Mouse (Mus musculus): ENCODE measurements around the gene Tia1. TPM values are rescaled to one million over a fixed set of nuclear protein-coding genes. Genes with fewer than 3 reads are reported as not detected.

Tia1 gene
- polyA plus RNA-seq, 1 experiment from 2014 or later: 326 TPM

GRCm38 (mm10) chr6:86474646-86475181, 70.7 kb downstream of the Tia1 start:
- peaks cover 36% of the 10 kb centered on the region for H3K4me1 ChIP-seq (replicated peaks)
- H3K9me3 ChIP-seq: no peaks in the 10 kb centered on the region
- no peak overlapping the region for H3K27ac ChIP-seq (replicated peaks)
- no peak overlapping the region for H3K4me2 ChIP-seq
- H3K36me3 ChIP-seq: peaks cover 9% of the 10 kb centered on the region
- no peak overlapping the region for H3K9ac ChIP-seq
- ATAC-seq (ENCODE audit: low read depth): no peak
- no peak overlapping the region for H3K4me3 ChIP-seq
- H3K27me3 ChIP-seq: no peaks in the 10 kb centered on the region

- H3K9me3 ChIP-seq: no peaks in the 10 kb centered on the region
- no peak overlapping the region for H3K4me3 ChIP-seq
- no peak overlapping the region for H3K27ac ChIP-seq (replicated peaks)
- H3K36me3 ChIP-seq: peaks cover under 1% of the 10 kb centered on the region; the same call in 1 of the 2 replicates
- peaks cover 45% of the 10 kb centered on the region for H3K4me1 ChIP-seq (replicated peaks)
- no peak overlapping the region for H3K9ac ChIP-seq
- no peak for ATAC-seq (ENCODE audit: low read depth)
- H3K4me2 ChIP-seq: no peak overlapping the region
- no peaks in the 10 kb centered on the region for H3K27me3 ChIP-seq
- 79% methylated on average over 9 of the region's 9 CpGs for WGBS
Observed at GRCm38 (mm10) chr6:86475462-86476167, 71.6 kb downstream of the Tia1 start.

GRCm38 (mm10) chr6:86476931-86477330, 72.9 kb downstream of the Tia1 start:
- no peaks in the 10 kb centered on the region for H3K36me3 ChIP-seq
- no peak overlapping the region for H3K9ac ChIP-seq
- no peaks in the 10 kb centered on the region for H3K27me3 ChIP-seq
- ATAC-seq (ENCODE audit: low read depth): no peak
- no peak overlapping the region for H3K4me3 ChIP-seq
- no peaks in the 10 kb centered on the region for H3K9me3 ChIP-seq
- no peak overlapping the region for H3K4me2 ChIP-seq
- peaks cover 44% of the 10 kb centered on the region for H3K4me1 ChIP-seq (replicated peaks)
- H3K27ac ChIP-seq (replicated peaks): no peak overlapping the region
- WGBS: 86% methylated on average over 5 of the region's 5 CpGs

- 51% methylated on average over 3 of the region's 3 CpGs for WGBS
- H3K4me1 ChIP-seq (replicated peaks): peaks cover 34% of the 10 kb centered on the region
- H3K9ac ChIP-seq: no peak overlapping the region
- H3K27ac ChIP-seq (replicated peaks): peak overlapping the region; percentile 85
- no peaks in the 10 kb centered on the region for H3K27me3 ChIP-seq
- no peak overlapping the region for H3K4me2 ChIP-seq
- no peak for ATAC-seq (ENCODE audit: low read depth)
- no peak overlapping the region for H3K4me3 ChIP-seq
- no peaks in the 10 kb centered on the region for H3K36me3 ChIP-seq
- H3K9me3 ChIP-seq: no peaks in the 10 kb centered on the region
Observed at GRCm38 (mm10) chr6:86479311-86479710, 75.3 kb downstream of the Tia1 start.

- Histone ChIP-seq H3K4me1 (replicated peaks) (peaks cover 34% of the 10 kb centered on the region), H3K36me3 (no peaks in the 10 kb centered on the region), H3K4me2 (0 out of 2 replicates have a peak overlapping the region, but pooled peaks have one; percentile 29), H3K9ac (no peak overlapping the region), H3K27me3 (no peaks in the 10 kb centered on the region), H3K4me3 (no peak overlapping the region), H3K27ac (replicated peaks) (peak overlapping the region; percentile 85), H3K9me3 (no peaks in the 10 kb centered on the region)
- ATAC-seq (ENCODE audit: low read depth): no peak
Observed at GRCm38 (mm10) chr6:86479816-86480188, 75.8 kb downstream of the Tia1 start.

GRCm38 (mm10) chr6:86480189-86480831, 76.3 kb downstream of the Tia1 start:
- Histone ChIP-seq H3K9me3 (no peaks in the 10 kb centered on the region), H3K27ac (replicated peaks) (peak overlapping the region; percentile 85), H3K4me3 (no peak overlapping the region), H3K4me1 (replicated peaks) (peaks cover 34% of the 10 kb centered on the region), H3K27me3 (no peaks in the 10 kb centered on the region), H3K36me3 (no peaks in the 10 kb centered on the region), H3K9ac (peak overlapping the region; percentile 26; the same call in 1 of the 2 replicates), H3K4me2 (peak overlapping the region; percentile 29)
- 27% methylated on average over 9 of the region's 9 CpGs for WGBS
- ATAC-seq (ENCODE audit: low read depth): 0 out of 2 replicates have a peak, but pooled peaks have one; percentile 24

GRCm38 (mm10) chr6:86481871-86482270, 77.9 kb downstream of the Tia1 start:
- no peak overlapping the region for H3K9ac ChIP-seq
- no peak overlapping the region for H3K27ac ChIP-seq (replicated peaks)
- no peak overlapping the region for H3K4me2 ChIP-seq
- no peaks in the 10 kb centered on the region for H3K27me3 ChIP-seq
- WGBS: 96% methylated on average over 5 of the region's 5 CpGs
- ATAC-seq (ENCODE audit: low read depth): no peak
- H3K36me3 ChIP-seq: no peaks in the 10 kb centered on the region
- no peak overlapping the region for H3K4me3 ChIP-seq
- peaks cover 36% of the 10 kb centered on the region for H3K4me1 ChIP-seq (replicated peaks)
- H3K9me3 ChIP-seq: no peaks in the 10 kb centered on the region

Other genes starting within 250 kb of the Tia1 start
- 9.7 and 10.2 TPM in 2 replicates for gene Tgfa, start 209.0 kb upstream of the Tia1 start, polyA plus RNA-seq (2015; fragmentation: Nextera tagmentation; extraction: Ambion mirVana)
- 113 and 119 TPM in 2 replicates for gene Fam136a, start 38.6 kb upstream of the Tia1 start, polyA plus RNA-seq (2015; fragmentation: Nextera tagmentation; extraction: Ambion mirVana)
- 397 and 429 TPM in 2 replicates for gene Snrpg, start 32.9 kb upstream of the Tia1 start, polyA plus RNA-seq (2015; fragmentation: Nextera tagmentation; extraction: Ambion mirVana)
- gene Pcyox1, start 7.1 kb upstream of the Tia1 start, polyA plus RNA-seq (2015; fragmentation: Nextera tagmentation; extraction: Ambion mirVana): 107 and 113 TPM in 2 replicates
- 0.50 and 0.63 TPM in 2 replicates for gene Gm44790, start 22.4 kb downstream of the Tia1 start, polyA plus RNA-seq (2015; fragmentation: Nextera tagmentation; extraction: Ambion mirVana)
- 22.0 and 22.4 TPM in 2 replicates for gene C87436, start 34.2 kb downstream of the Tia1 start, polyA plus RNA-seq (2015; fragmentation: Nextera tagmentation; extraction: Ambion mirVana)
- 431 and 435 TPM in 2 replicates for gene Pcbp1, start 122.1 kb downstream of the Tia1 start, polyA plus RNA-seq (2015; fragmentation: Nextera tagmentation; extraction: Ambion mirVana)
- 0.88 and 1.1 TPM in 2 replicates for gene Asprv1, start 223.9 kb downstream of the Tia1 start, polyA plus RNA-seq (2015; fragmentation: Nextera tagmentation; extraction: Ambion mirVana)

All from neural tube, embryonic 13.5 days (tissue).